8 mouse cellular contexts compared by ENCODE assay signal in the genomic region with DNA sequence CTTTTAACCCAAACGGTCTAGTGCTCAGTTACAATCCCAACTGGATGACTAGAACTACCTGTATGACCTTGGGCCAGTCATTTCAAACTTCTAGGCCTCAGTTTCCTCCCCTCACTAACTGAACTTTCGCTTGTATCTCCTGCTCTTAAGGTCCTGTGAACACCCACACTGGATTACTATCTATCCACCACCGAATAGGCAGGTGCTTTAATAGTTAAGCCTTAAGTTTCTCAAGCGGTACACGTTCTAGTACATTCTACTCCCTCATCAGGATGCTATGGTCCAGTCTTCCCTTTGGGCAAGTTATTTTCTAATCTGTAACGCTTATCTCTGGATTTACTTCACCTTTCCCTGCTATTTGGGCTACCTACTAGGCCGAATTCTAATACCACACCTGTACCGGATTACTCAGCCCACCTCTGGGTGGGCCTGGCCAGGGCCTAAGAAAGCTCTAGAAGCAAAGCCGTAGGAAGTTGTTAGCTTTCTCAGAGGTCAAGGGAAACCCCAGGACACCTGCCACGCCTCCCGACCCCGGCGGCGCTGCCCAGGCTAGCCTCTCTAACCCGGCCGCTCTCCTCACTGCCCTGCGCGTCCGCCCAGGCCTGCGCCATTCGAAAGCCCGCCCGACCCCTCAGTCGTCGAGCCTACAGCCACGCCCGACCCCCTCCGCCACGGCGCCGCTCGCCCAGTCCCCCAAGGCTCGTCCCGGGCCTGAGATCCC. TPM values are rescaled to one million over a fixed set of nuclear protein-coding genes. Genes with fewer than 3 reads are reported as not detected.
DNase-seq lines count a peak whose midpoint lies in the region; ATAC-seq and TF ChIP-seq lines count a peak whose summit lies in the region.

No protein-coding gene starts in this region.

- H3K36me3 ChIP-seq in liver, adult 2 months (ENCODE audit: control insufficient read depth, insufficient read depth, low read length) = peaks cover under 1% of the 10 kb centered on the region; the same call in 1 of the 2 replicates
- H3K36me3 ChIP-seq in hindbrain, embryonic 13.5 days = no peaks in the 10 kb centered on the region

- no peaks in the 10 kb centered on the region for H3K27me3 ChIP-seq in liver, adult 2 months (ENCODE audit: control insufficient read depth, insufficient read depth, low read length)
- H3K27me3 ChIP-seq in hindbrain, embryonic 13.5 days = no peaks in the 10 kb centered on the region

- H3K27ac ChIP-seq in liver, adult 2 months (replicated peaks; ENCODE audit: insufficient read depth, low read depth, low read length) = peak overlapping the region; percentile 78
- H3K27ac ChIP-seq in hindbrain, embryonic 13.5 days = peak overlapping the region; percentile 94

- intact Hi-C loops in left cerebral cortex, postnatal 25 days (cut with DNase I) = loop anchor here (2.0 kb wide), 1 partner anchor 34 kb away; no protein-coding TSS in a partner anchor

- H3K4me3 ChIP-seq in liver, adult 2 months (ENCODE audit: insufficient read depth, low read depth, low read length) = peak overlapping the region; percentile 80
- peak overlapping the region; percentile 78 for H3K4me3 ChIP-seq in hindbrain, embryonic 13.5 days

- H3K4me1 ChIP-seq in liver, adult 2 months (ENCODE audit: control insufficient read depth, insufficient read depth, low read length) = peaks cover 13% of the 10 kb centered on the region; the same call in 1 of the 2 replicates
- H3K4me1 ChIP-seq in hindbrain, embryonic 13.5 days (replicated peaks) = peaks cover 48% of the 10 kb centered on the region

- H3K79me2 ChIP-seq in liver, adult 2 months (ENCODE audit: control insufficient read depth, insufficient read depth, low read length) = peaks cover 25% of the 10 kb centered on the region; the same call in 1 of the 2 replicates

- DNase-seq in liver, adult 2 months (ENCODE audit: extremely low read depth, low read depth, low spot score) = peak; percentile 47
- no peak for DNase-seq in liver
- DNase-seq in c-Kit-positive CD71-positive TER-119-negative erythroid progenitor cells, embryonic 14.5 days (ENCODE audit: low read depth) = peak; percentile 29
- peak; percentile 27 for DNase-seq in lung, postnatal 25 days (ENCODE audit: low spot score)
- no peak for DNase-seq in right cerebral cortex, adult 2 months (ENCODE audit: low spot score in 2 of 2)
- no peak for DNase-seq in layer of hippocampus, adult 11-12 months (ENCODE audit: low spot score)
- DNase-seq in left cerebral cortex, postnatal 25 days (ENCODE audit: low spot score in 2 of 2) = no peak

- no peak for TF ChIP-seq POLR2A in liver, adult 2 months (IDR thresholded peaks at IDR 0.05; ENCODE audit: extremely low read depth, insufficient read depth, low read length)

- WGBS in liver, adult 2 months = 1% methylated on average over 34 of the region's 34 CpGs
- 1% methylated on average over 34 of the region's 34 CpGs for WGBS in hindbrain, embryonic 13.5 days

- H3K4me2 ChIP-seq in hindbrain, embryonic 13.5 days = peak overlapping the region; percentile 70

- peak; percentile 78 for ATAC-seq in hindbrain, embryonic 13.5 days (ENCODE audit: low FRiP score)

- H3K9me3 ChIP-seq in hindbrain, embryonic 13.5 days = no peaks in the 10 kb centered on the region

- H3K9ac ChIP-seq in liver, adult 2 months (ENCODE audit: low read depth, low read length) = peak overlapping the region; percentile 93
- peak overlapping the region; percentile 96 for H3K9ac ChIP-seq in hindbrain, embryonic 13.5 days

- TF ChIP-seq CTCF in liver, adult 2 months (IDR thresholded peaks at IDR 0.05; ENCODE audit: low read depth, low read length) = no peak

RNA-seq across cellular contexts. Expression of gene Canx, which starts 0.6 kb away (rescaled TPM):
- 315 and 350 TPM in 2 replicates for total RNA-seq in liver, adult 2 months (2014; rRNA removed)
- polyA plus RNA-seq in liver, adult 2 months (2012; rRNA removed) = 58.2 and 73.8 TPM in 2 replicates
- 265 and 269 TPM in 2 replicates for polyA plus RNA-seq in hindbrain, embryonic 13.5 days (2015; fragmentation: Nextera tagmentation; extraction: Ambion mirVana)
- total RNA-seq in left cerebral cortex, postnatal 25 days (2021) = 100 to 1,000 TPM; 432 to 442 TPM

RNA-seq across cellular contexts. Expression of gene Cby3, which starts 29.4 kb away (rescaled TPM):
- total RNA-seq in liver, adult 2 months (2014; rRNA removed) = not detected in 2 replicates
- polyA plus RNA-seq in liver, adult 2 months (2012; rRNA removed) = not detected in 2 replicates
- 0.75 and 1.4 TPM in 2 replicates for polyA plus RNA-seq in hindbrain, embryonic 13.5 days (2015; fragmentation: Nextera tagmentation; extraction: Ambion mirVana)
- total RNA-seq in left cerebral cortex, postnatal 25 days (2021) = under 1 TPM in 1 of 2 experiments, not detected in 1; 0.50 TPM

RNA-seq across cellular contexts. Expression of gene Maml1, which starts 32.8 kb away (rescaled TPM):
- 3.1 and 4.0 TPM in 2 replicates for total RNA-seq in liver, adult 2 months (2014; rRNA removed)
- 7.2 and 8.3 TPM in 2 replicates for polyA plus RNA-seq in liver, adult 2 months (2012; rRNA removed)
- polyA plus RNA-seq in hindbrain, embryonic 13.5 days (2015; fragmentation: Nextera tagmentation; extraction: Ambion mirVana) = 3.2 and 3.3 TPM in 2 replicates
- total RNA-seq in left cerebral cortex, postnatal 25 days (2021) = 10 to 100 TPM in 1 of 2 experiments, 1 to 10 TPM in 1; 9.5 to 10.1 TPM

RNA-seq across cellular contexts. Expression of gene Hnrnph1, which starts 51.9 kb away (rescaled TPM):
- total RNA-seq in liver, adult 2 months (2014; rRNA removed) = 84.3 and 97.1 TPM in 2 replicates
- polyA plus RNA-seq in liver, adult 2 months (2012; rRNA removed) = 13.7 and 17.6 TPM in 2 replicates
- polyA plus RNA-seq in hindbrain, embryonic 13.5 days (2015; fragmentation: Nextera tagmentation; extraction: Ambion mirVana) = 534 and 549 TPM in 2 replicates
- 100 to 1,000 TPM; 220 to 248 TPM for total RNA-seq in left cerebral cortex, postnatal 25 days (2021)

Comparison
In these comparisons a context has a peak if more than half of its experiments do, and no peak if none do; other contexts are left out.
1. DNase-seq: peak in liver, adult 2 months (single experiment), c-Kit-positive CD71-positive TER-119-negative erythroid progenitor cells, embryonic 14.5 days (single experiment) and lung, postnatal 25 days (single experiment); none in liver (single experiment), right cerebral cortex, adult 2 months (0 of 2), layer of hippocampus, adult 11-12 months (single experiment) and left cerebral cortex, postnatal 25 days (0 of 2).